Comparison of ENCODE assay signal across 9 mouse cellular contexts in the genomic region with DNA sequence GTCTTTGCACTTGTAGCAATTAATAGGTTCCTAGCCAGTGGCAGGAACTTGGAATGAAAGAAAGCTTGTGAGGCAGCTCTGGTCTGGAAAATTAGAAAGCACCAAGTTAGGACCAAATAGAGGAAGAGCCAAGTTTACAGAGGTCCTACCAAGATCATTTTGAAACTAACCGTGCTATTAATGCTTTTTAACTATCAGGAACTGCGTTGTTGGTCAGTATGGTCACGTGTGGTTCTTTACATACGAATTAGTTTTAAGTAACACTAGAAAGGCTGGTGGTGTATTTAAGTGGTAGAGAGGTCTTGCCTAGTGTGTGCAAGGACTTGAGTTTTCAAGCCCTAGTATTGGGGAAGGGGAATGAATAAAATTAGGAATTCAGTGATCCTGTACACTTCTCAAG. TPM values are rescaled to one million over a fixed set of nuclear protein-coding genes. Genes with fewer than 3 reads are reported as not detected.
DNase-seq lines count a peak whose midpoint lies in the region; ATAC-seq and TF ChIP-seq lines count a peak whose summit lies in the region.
"Had no signal": no experiment of that assay in that cellular context is flagged by ENCODE, and none has a peak within 500 bp of the region (broad histone marks: within the 10 kb centered on the region; RNA-seq: fewer than 3 reads in every experiment).

No protein-coding gene starts in this region.

- no peak for TF ChIP-seq EP300 in heart, adult 2 months (IDR thresholded peaks at IDR 0.05; ENCODE audit: insufficient read depth, low read depth, low read length)
- TF ChIP-seq EP300 in CH12.LX (IDR thresholded peaks at IDR 0.05; ENCODE audit: low read length): no peak

- intact Hi-C loops in heart, adult 2 months (cut with DNase I): loop anchor here (5.0 kb wide), 2 partner anchors 131 to 319 kb away; no protein-coding TSS in a partner anchor

- WGBS in heart, adult 2 months: 33% methylated on average over 4 of the region's 4 CpGs
- 4% methylated on average over 4 of the region's 4 CpGs for WGBS in forebrain, embryonic 16.5 days
- WGBS in liver, embryonic 16.5 days (ENCODE audit: insufficient replicate concordance): 11% methylated on average over 4 of the region's 4 CpGs

- in situ Hi-C loops in CH12.LX (cut with MboI; ENCODE audit: low pct_ligation_motif_present, low pct_unique_long_range_greater_than_20kb, low sequenced_read_pairs): loop anchor here (25.0 kb wide), 1 partner anchor 324 kb away; a partner anchor contains a TSS

- H3K27me3 ChIP-seq in heart, adult 2 months (ENCODE audit: control insufficient read depth, insufficient read depth, low read length): no peaks in the 10 kb centered on the region
- peaks cover 10% of the 10 kb centered on the region for H3K27me3 ChIP-seq in CH12.LX (replicated peaks)
- H3K27me3 ChIP-seq in forebrain, embryonic 16.5 days (replicated peaks; ENCODE audit: control insufficient read depth, insufficient read depth, low read length): no peaks in the 10 kb centered on the region
- no peaks in the 10 kb centered on the region for H3K27me3 ChIP-seq in liver, embryonic 16.5 days (ENCODE audit: control insufficient read depth, insufficient read depth, low read depth, low read length)

- no peak for ATAC-seq in forebrain, embryonic 16.5 days
- no peak for ATAC-seq in liver, embryonic 16.5 days (ENCODE audit: low read depth)

- peak overlapping the region; percentile 95 for H3K4me2 ChIP-seq in CH12.LX (ENCODE audit: insufficient read depth, low read depth, poor library complexity, severe bottlenecking)
- peak overlapping the region; percentile 59 for H3K4me2 ChIP-seq in forebrain, embryonic 16.5 days (ENCODE audit: low read length)
- H3K4me2 ChIP-seq in liver, embryonic 16.5 days (ENCODE audit: low read depth, low read length): peak overlapping the region; percentile 85

- H3K36me3 ChIP-seq in heart, adult 2 months (ENCODE audit: control insufficient read depth, insufficient read depth, low read length): no peaks in the 10 kb centered on the region
- no peaks in the 10 kb centered on the region for H3K36me3 ChIP-seq in CH12.LX (replicated peaks in 1 of 2; ENCODE audit: control insufficient read depth in 1 of 2, insufficient read depth in 1 of 2, low read length in 1 of 2)
- no peaks in the 10 kb centered on the region for H3K36me3 ChIP-seq in forebrain, embryonic 16.5 days (ENCODE audit: control insufficient read depth, insufficient read depth)
- no peaks in the 10 kb centered on the region for H3K36me3 ChIP-seq in liver, embryonic 16.5 days (ENCODE audit: control insufficient read depth, insufficient read depth)

- TF ChIP-seq POLR2A in heart, adult 2 months (IDR thresholded peaks at IDR 0.05; ENCODE audit: insufficient read depth, low read depth, low read length): no peak
- no peak for TF ChIP-seq POLR2A in CH12.LX (IDR thresholded peaks at IDR 0.05; ENCODE audit: low read depth, low read length)

- no peak overlapping the region for H3K27ac ChIP-seq in heart, adult 2 months
- H3K27ac ChIP-seq in CH12.LX (ENCODE audit: insufficient read depth, low read depth): no peak overlapping the region
- H3K27ac ChIP-seq in forebrain, embryonic 16.5 days (ENCODE audit: low read length): no peak overlapping the region
- no peak overlapping the region for H3K27ac ChIP-seq in liver, embryonic 16.5 days (ENCODE audit: low read length)

- H3K79me2 ChIP-seq in heart, adult 2 months (replicated peaks; ENCODE audit: control insufficient read depth, insufficient read depth, low read length): no peaks in the 10 kb centered on the region
- H3K79me2 ChIP-seq in CH12.LX (replicated peaks; ENCODE audit: control insufficient read depth, extremely low read depth, insufficient read depth, poor library complexity, severe bottlenecking): peaks cover 7% of the 10 kb centered on the region

- H3K9ac ChIP-seq in heart, adult 2 months (ENCODE audit: low read depth, low read length): no peak overlapping the region
- H3K9ac ChIP-seq in CH12.LX (ENCODE audit: insufficient read depth, low read depth): peak overlapping the region; percentile 71
- peak overlapping the region; percentile 75; the same call in 1 of the 2 replicates for H3K9ac ChIP-seq in forebrain, embryonic 16.5 days (replicated peaks; ENCODE audit: low read depth, low read length)
- H3K9ac ChIP-seq in liver, embryonic 16.5 days (ENCODE audit: low read depth, low read length): peak overlapping the region; percentile 87

- no peaks in the 10 kb centered on the region for H3K4me1 ChIP-seq in heart, adult 2 months (ENCODE audit: control insufficient read depth, insufficient read depth, low read length)
- peaks cover 2 to 21% of the 10 kb centered on the region in 2 experiments; a peak in 2 of 4 replicates for H3K4me1 ChIP-seq in CH12.LX (ENCODE audit: control insufficient read depth in 1 of 2, insufficient read depth in 2 of 2)
- H3K4me1 ChIP-seq in forebrain, embryonic 16.5 days (replicated peaks; ENCODE audit: control insufficient read depth, insufficient read depth, low read length): peaks cover 21% of the 10 kb centered on the region
- peaks cover 4% of the 10 kb centered on the region for H3K4me1 ChIP-seq in liver, embryonic 16.5 days (ENCODE audit: control insufficient read depth, low read depth, low read length)

- DNase-seq in heart, adult 2 months: no peak
- DNase-seq in heart, adult 8-10 months (ENCODE audit: low spot score): no peak
- DNase-seq in CH12.LX (ENCODE audit: extremely low read depth): no peak
- no peak for DNase-seq in ovary, postnatal 14 days (ENCODE audit: low spot score)
- DNase-seq in right cerebral cortex, postnatal 10 days (ENCODE audit: low spot score in 2 of 2): no peak
- DNase-seq in lung, postnatal 36 days: no peak
- DNase-seq: kidney, postnatal 25 days had no signal

- no peak for TF ChIP-seq CTCF in heart, adult 2 months (IDR thresholded peaks at IDR 0.05)
- no peak for TF ChIP-seq CTCF in CH12.LX (conservative IDR thresholded peaks at IDR 0.05 in 1 of 2, IDR thresholded peaks at IDR 0.05 in 1 of 2; ENCODE audit: low read depth in 2 of 2, low read length in 2 of 2)

- H3K4me3 ChIP-seq in heart, adult 2 months: peak overlapping the region; percentile 11; the same call in 1 of the 2 replicates
- H3K4me3 ChIP-seq in CH12.LX (replicated peaks in 1 of 3; ENCODE audit: low read depth in 2 of 3, low read length in 2 of 3, poor library complexity in 1 of 3): peak overlapping the region in 2 of 3 experiments; percentile 4 to 94
- H3K4me3 ChIP-seq in forebrain, embryonic 16.5 days (replicated peaks; ENCODE audit: low read length): peak overlapping the region; percentile 73
- peak overlapping the region; percentile 91 for H3K4me3 ChIP-seq in liver, embryonic 16.5 days (ENCODE audit: low read depth, low read length)

- no peak for TF ChIP-seq RAD21 in CH12.LX (IDR thresholded peaks at IDR 0.05; ENCODE audit: low read depth, low read length)

- no peaks in the 10 kb centered on the region for H3K9me3 ChIP-seq in CH12.LX (replicated peaks; ENCODE audit: low read length)
- H3K9me3 ChIP-seq in forebrain, embryonic 16.5 days (ENCODE audit: control insufficient read depth, low read length): no peaks in the 10 kb centered on the region
- H3K9me3 ChIP-seq in liver, embryonic 16.5 days (replicated peaks; ENCODE audit: control insufficient read depth, low read length): no peaks in the 10 kb centered on the region

- dilution Hi-C loops in CH12.LX (cut with MboI; ENCODE audit: extremely low pct_ligation_motif_present, extremely low pct_unique_long_range_greater_than_20kb, low sequenced_read_pairs): no loop called here

TF ChIP-seq in CH12.LX, 34 proteins besides CTCF, POLR2A, EP300 and RAD21:
- no peak for TF ChIP-seq JUN (IDR thresholded peaks at IDR 0.05; ENCODE audit: insufficient read depth, low read depth, low read length)
- TF ChIP-seq ZKSCAN1 (IDR thresholded peaks at IDR 0.05; ENCODE audit: borderline replicate concordance, low read depth, low read length): no peak
- 0 out of 2 replicates have a peak, but pooled peaks have one; percentile 49 for TF ChIP-seq MXI1 (IDR thresholded peaks at IDR 0.05; ENCODE audit: low read depth, low read length)
- TF ChIP-seq USF1 (IDR thresholded peaks at IDR 0.05; ENCODE audit: low read depth, low read length): peak; percentile 26; the same call in 1 of the 2 replicates
- no peak for TF ChIP-seq ZNF384 (IDR thresholded peaks at IDR 0.05; ENCODE audit: low read depth, low read length)
- TF ChIP-seq UBTF (IDR thresholded peaks at IDR 0.05; ENCODE audit: low read depth, low read length): no peak
- TF ChIP-seq BHLHE40 (IDR thresholded peaks at IDR 0.05; ENCODE audit: low read depth, low read length): peak; percentile 65

RNA-seq across cellular contexts. Expression of a gene that starts 1.2 kb away (rescaled TPM):
- 1 to 10 TPM; 1.8 to 2.0 TPM for total RNA-seq in heart, adult 2 months (2021)
- 0.51 and 0.64 TPM in 2 replicates for polyA plus RNA-seq in heart, adult 2 months (2012; rRNA removed)
- total RNA-seq in heart, adult 8-10 months (2022): 1 to 10 TPM; 2.0 to 2.1 (median 2.0) TPM
- total RNA-seq in CH12.LX (2012; rRNA removed) (3.6 and 3.9 TPM in 2 replicates), CH12.LX (2014; rRNA removed) (2.3 and 2.4 TPM in 2 replicates)
- polyA plus RNA-seq in CH12.LX (2012; ENCODE audit: insufficient read length, low read depth): 2.5 and 2.8 TPM in 2 replicates
- polyA plus RNA-seq in forebrain, embryonic 16.5 days (2015; fragmentation: Nextera tagmentation; extraction: Ambion mirVana): 4.8 and 6.2 TPM in 2 replicates
- polyA plus RNA-seq in liver, embryonic 16.5 days (2015; fragmentation: Nextera tagmentation; extraction: Ambion mirVana): 1.5 TPM in 2 replicates

Comparison
In these comparisons a context has a peak if more than half of its experiments do, and no peak if none do; other contexts are left out.
1. H3K4me3 ChIP-seq: peak in every context shown above with its lines; median percentile 91 in liver, embryonic 16.5 days; 73 in forebrain, embryonic 16.5 days; 49 in CH12.LX; 11 in heart, adult 2 months.